Mouse (Mus musculus) thymus, adult 2 months (tissue): ENCODE measurements around the gene Mgat3.

Source experiments
- CTCF ChIP-seq: fragments of 200-500 bp; IDR thresholded peaks from 2 replicates; pipeline ENCODE4 v1.5.1; 2012; ENCODE audit warnings: mild to moderate bottlenecking, control low read depth, low read length, moderate library complexity, borderline replicate concordance; ENCODE audit not compliant: control insufficient read depth, poor library complexity, insufficient read depth; ENCODE audit errors: extremely low read depth
- POLR2A ChIP-seq: fragments of 200-500 bp; IDR thresholded peaks from 2 replicates; pipeline ENCODE4 v1.6.1; 2012; ENCODE audit warnings: mild to moderate bottlenecking, low read length, control low read depth, moderate library complexity; ENCODE audit not compliant: control insufficient read depth, poor library complexity, insufficient read depth; ENCODE audit errors: extremely low read depth

- TF ChIP-seq POLR2A (no peak), CTCF (no peak)
Measured at GRCm38 (mm10) chr15:80142130-80142529, 31.4 kb upstream of the Mgat3 start.
